Mouse (Mus musculus) embryonic fibroblast, embryonic 13.5 days (primary cell): Measurements from ENCODE around the gene G430095P16Rik.

Experiments used
- CTCF ChIP-seq: IDR thresholded peaks from 2 replicates; pipeline ENCODE4 v1.5.1; 2011; ENCODE audit warnings: mild to moderate bottlenecking, control low read depth, low read length, moderate library complexity, borderline replicate concordance; ENCODE audit not compliant: insufficient read depth
- POLR2A ChIP-seq: IDR thresholded peaks from 2 replicates; pipeline ENCODE4 v1.6.1; 2011; ENCODE audit warnings: low read depth, mild to moderate bottlenecking, control low read depth, low read length, moderate library complexity

DNA sequence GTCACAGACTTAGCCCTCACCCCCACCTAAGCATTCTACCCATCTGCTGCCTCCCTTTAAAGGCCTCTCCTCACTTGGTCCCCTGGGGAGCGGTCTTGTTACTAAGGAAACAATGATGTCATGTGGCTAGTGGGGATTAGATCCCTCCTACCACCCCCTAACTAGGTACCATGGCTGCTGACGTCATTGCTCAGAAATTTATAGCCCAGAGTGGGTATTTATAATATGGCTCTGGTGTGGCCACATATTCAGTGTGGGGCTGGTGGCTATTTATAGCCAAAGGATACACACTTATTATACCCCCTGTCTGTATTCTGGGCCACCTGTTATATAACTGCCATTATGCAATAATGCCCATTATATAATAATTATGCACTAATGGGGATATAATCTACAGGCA, 38.1 kb downstream of the G430095P16Rik start:
- TF ChIP-seq POLR2A (no peak), CTCF (no peak)
